Mouse (Mus musculus) left cerebral cortex, postnatal 10 days (tissue): ENCODE results near the gene Nell2. TPM values are rescaled to one million over a fixed set of nuclear protein-coding genes. Genes with fewer than 3 reads are reported as not detected.

Experiments
- DNase-seq, 2 experiments: peaks; one replicate each; pipeline ENCODE4 v3.0.0; 2021 to 2022; ENCODE audit warnings: low spot score in 2 of 2, mixed read lengths in 1 of 2; ENCODE audit errors: extremely low spot score in 1 of 2
- intact Hi-C: fragments of 180-260 bp; cut with DNase I; formaldehyde crosslinking; loops from one replicate; pipeline ENCODE4 v1.15.1; 2025
- total RNA-seq, 2 experiments: library from RNA; stranded (reverse); gene quantifications; 2 replicates each; pipeline ENCODE4 v1.2.3; 2021

Nell2 gene
- total RNA-seq, 2 experiments from 2014 or later = 518 to 542 TPM

DNA sequence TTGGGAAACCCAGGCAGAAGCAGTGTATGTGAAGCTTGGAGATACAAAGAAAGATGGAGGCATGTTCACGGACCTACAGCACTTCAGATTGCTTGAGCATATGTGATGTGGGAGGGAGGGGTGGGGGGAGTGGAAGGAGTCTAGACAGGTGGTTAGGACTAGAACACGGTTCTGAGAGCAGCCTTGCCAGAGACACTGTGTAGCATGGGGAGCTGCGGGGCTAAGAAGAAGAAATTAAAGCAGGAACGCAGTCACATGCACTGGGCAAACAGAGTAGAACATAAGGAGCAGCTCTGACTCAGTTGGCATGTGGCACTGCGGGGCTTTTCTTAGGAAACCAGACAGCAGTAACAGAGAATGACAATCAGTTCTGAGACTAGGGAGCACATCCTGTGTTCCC is 40.4 kb downstream of the Nell2 start:
- intact Hi-C loops = no loop called here
- DNase-seq = peak; percentile 45 to 78

DNA sequence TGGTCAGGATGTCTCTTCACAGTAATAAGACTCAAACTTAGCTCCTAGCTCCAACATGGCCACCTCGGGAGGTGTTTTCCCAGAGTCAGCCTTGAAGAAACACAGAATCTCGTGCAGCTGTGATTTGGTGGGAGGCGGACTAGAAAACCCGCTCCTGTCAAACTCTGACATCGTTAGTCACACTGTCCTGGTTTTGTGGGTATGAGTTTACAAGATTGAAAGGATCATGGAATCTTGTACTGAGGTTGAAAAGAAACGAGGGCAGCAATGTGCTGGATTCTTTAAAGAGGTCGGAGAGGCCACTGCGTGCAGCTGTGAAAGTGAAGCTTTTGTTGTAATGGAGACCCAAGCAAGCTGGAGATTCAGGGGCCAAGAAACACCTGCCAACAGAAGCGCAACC is 46.4 kb downstream of the Nell2 start:
- intact Hi-C loops = no loop called here
- DNase-seq = no peak

DNA sequence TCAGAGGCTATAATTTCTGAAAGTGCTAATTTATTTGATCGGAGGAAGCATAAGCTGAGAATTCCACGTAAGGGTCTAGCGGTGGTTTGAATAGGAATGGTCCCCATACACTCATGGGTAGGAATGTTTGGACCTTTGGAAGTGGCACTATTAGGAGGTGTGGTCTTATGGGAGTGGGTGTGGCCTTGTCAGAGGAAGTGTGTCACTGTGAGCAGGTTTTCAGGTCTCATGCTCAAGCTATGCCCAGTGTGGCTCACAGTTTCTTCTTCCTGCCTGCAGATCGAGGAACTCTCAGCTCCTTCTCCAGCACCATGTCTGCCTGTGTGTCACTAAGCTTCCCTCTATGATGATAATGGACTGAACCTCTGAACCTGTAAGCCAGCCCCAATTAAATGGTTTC is 46.8 kb downstream of the Nell2 start:
- intact Hi-C loops = no loop called here
- DNase-seq = no peak

DNA sequence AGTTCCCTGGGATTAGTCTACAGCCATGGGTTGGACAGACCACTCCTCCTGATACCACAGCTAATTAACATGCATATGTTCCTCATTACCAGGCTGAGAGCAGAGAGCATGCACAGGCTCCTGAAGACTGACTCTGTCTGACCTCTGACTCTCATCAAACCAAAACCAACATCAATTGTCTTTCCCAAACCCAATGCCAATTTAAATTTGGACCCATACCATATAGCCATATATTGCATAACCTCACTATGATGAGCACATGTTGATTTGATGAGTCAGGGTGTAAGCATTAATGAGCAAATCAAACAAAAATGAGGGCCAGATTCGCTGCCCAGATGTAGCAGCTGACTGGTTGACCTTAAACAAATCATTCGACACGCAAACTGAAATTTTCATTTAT is 51.9 kb downstream of the Nell2 start:
- intact Hi-C loops = no loop called here
- no peak for DNase-seq

DNA sequence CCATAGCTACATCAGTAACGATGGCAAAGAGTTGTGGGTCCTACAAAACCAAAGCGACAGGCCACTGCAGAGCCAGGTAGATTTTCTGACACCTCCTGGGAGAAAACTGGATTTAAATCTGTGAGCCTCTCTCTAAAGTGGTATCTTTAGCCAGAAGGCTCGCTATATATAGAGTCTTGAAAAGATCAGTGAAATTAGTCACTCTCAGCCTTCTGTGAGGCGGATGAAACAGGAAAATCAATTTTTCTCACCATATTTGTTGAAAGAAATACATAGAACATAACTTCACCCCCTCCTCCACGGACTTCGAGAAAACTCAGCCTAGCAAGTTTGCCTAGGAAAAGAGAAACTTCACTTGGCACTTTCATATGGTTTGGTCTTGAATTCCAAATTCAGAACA is 54.4 kb downstream of the Nell2 start:
- intact Hi-C loops = no loop called here
- DNase-seq = peak in 1 of 2 experiments; percentile 22

DNA sequence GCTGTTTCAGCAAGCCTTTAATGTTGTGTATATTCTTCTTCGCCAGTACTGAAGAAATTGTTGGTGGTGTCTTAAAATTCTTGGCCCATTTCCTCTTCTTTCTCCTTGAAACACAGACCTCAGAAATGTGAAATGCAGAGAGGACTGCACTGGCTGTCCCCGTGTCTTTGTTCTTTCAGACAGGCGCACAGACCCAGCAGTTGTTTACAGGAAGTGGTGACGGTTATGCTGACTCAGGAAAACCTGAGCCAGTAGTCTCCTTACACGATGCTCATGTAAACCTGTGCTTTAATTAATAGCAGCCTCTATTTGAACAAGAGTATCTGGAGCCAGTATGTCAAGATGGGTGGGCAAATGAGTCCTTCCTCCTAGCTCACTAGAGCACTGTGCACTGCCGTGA is 61.2 kb downstream of the Nell2 start:
- intact Hi-C loops = no loop called here
- DNase-seq = no peak

DNA sequence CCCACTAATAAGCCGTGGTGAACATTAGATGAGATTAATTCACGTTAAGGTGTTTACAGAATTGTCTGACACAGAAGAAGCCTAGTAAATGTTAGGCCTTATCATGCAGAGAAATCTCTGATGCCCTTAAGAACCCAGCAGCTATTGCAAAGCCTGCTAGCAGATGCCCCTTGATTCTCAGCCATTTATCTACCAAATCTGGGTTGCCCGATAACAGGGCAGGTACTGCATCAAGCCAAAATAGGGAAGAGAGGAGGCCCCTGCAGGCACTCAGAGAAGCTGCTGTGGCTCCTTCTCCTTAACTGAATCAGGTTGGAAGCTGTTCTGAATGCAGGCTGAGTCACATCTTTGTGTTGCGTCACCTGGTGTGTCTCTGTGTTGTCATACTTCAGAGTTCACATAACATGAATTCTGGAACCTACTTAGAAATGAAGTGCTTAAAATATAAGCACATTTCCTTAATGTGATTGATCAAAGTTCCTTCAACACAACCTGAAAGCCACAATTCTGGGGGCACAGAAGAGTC is 68.3 kb downstream of the Nell2 start:
- intact Hi-C loops = no loop called here
- DNase-seq = no peak

DNA sequence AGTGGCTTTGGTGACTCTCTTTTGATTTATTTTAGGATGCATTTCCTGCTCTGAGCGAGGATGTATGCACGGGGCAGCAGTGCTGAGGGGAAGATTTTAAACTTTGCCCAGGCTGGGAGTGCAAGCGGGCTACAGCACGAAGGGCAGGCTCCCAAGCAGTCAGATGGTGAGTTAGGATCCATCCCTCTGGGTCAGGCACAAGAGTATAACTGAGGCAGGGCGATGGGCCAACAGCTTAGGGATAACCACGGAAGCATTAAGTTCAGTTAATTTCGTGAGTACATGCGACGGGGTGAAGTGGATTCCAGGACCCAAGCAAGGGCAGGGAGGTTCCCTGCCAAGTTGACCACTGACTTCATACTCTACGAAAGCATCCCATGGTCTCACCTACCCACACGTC is 83.8 kb downstream of the Nell2 start:
- intact Hi-C loops = no loop called here
- no peak for DNase-seq

DNA sequence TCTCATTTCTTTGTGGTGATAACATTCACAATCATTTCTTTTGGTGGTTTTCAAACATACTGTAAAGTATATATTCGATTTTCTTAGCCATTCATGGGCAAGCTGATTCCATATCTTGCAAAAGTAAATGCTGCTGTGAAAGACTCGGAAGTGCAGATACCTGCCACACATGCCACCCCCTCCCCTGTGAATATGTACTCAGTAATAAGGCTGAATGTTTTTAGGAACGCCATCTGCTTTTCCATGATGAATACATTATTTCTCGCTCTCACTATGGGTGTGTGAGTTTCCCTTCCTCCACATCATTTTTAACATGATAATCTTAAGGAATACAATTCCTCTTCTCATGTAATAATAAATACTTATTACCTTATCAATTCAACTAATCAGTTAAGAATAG is 90.6 kb downstream of the Nell2 start:
- DNase-seq = no peak
- intact Hi-C loops = no loop called here

DNA sequence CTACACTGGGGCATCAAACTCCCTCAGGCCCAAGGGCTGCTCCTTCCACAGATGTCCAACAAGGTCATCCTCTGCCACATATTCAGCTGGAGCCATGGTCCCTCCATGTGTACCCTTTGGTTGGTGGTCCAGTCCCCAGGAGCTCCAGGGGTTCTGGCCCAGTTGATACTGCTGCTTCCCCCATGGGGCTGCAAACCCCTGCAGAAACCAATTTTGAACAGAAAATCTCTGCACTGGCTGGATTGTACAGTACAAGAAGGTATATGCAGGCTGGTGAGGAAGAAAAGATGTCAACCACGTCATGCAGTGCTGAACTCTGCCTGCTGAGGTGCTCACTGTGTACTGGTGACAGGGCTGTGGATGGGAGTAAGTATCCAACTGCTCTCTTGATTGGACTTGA is 92.1 kb downstream of the Nell2 start:
- intact Hi-C loops = no loop called here
- DNase-seq = no peak

DNA sequence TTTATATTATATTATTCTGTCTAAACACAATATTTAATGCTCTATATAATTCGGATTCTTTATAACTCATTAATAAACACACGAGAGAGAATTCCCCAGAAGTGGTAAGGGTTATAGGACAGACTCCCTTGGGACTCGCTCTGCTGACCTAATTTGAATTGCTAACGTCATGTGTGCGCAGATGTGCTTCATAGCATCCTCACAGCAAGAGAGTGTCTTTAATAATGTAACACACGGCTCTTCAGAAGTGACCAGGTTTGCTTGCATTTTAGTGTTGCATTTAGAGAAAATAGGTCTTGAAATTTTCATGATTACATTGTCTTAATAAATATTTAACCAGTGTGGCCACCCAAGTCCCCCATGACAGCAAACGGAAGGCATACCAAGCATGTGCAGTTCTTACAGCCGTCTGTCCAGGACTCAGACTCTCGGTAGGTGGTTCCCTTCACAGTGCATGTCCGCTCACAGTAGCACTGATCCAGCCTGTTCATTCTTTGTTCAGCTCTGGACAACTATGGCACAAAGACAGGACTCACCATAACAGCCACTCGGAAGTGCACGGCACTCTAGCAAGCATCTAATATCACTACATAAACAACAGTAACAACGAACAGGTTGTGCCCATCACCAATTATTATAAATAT is 97.1 kb downstream of the Nell2 start:
- intact Hi-C loops = no loop called here
- DNase-seq = no peak

DNA sequence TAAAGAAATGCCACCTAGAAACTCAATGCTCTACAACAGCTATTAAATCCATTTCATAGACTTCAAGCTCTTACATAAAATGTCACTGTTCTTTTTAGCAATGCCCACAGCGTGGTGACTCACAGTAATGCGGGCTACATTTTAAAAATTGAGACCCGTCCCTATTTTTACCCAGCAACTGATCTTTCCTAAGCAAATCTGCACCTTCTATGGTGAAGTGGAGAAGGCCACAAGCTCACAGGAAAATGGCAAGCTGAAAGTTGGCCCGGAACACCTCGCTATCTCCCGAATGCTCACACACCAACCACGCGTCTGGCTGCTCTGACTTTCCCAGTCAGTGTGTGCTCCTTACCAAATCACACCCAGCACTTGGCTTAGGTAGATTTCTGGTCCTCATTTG is 98.4 kb downstream of the Nell2 start:
- intact Hi-C loops = no loop called here
- DNase-seq = no peak

DNA sequence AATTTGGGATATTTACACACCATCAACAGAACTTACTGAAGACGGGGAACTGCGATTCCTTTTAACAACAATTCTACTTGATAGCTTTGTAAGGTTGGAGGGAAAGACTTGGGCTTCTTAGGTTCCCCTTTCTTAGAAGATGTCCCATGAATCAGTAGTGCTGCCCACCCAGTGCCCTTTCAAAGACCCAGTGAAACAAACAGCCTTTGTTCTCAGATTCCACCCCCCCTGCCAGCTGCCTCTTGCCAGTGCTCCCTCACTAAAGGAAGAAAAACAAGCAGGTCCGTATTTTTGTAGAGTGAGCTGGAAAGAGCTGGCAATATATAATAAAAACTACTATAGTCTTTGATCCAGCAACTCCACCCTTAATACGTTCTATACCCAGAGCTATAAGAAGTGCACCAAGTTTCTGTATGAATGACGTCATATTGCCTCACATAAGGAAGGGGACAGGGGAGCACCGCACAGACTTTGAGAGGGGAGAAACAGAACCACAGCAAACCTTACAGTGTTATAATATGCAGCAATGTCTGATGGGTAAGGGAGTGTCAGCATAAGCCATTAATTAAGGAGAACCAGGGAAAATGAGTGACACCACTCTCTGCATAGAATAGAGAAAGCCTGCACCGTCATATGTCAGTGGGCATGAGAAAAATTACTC is 100.2 kb downstream of the Nell2 start:
- no peak for DNase-seq
- intact Hi-C loops = no loop called here

DNA sequence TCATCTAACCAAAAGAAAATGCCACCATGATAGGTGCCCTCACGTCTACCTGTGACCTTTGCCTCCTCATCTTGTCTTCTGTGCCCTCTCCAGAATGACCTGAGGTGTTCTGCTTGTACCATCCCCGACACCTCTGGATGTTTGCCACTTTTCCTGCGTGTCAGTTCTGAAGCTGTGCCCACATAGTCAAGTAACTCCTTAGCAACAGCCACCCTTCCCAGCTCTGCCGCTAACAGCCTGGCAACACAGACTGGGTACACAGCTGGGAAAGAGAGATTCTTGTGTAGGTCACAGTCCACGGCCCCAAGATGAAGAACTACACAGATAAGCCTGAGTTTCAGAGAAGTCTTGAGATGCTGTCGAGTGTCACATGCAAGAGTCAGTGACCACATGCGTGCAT is 103.3 kb downstream of the Nell2 start:
- DNase-seq = no peak
- intact Hi-C loops = no loop called here

DNA sequence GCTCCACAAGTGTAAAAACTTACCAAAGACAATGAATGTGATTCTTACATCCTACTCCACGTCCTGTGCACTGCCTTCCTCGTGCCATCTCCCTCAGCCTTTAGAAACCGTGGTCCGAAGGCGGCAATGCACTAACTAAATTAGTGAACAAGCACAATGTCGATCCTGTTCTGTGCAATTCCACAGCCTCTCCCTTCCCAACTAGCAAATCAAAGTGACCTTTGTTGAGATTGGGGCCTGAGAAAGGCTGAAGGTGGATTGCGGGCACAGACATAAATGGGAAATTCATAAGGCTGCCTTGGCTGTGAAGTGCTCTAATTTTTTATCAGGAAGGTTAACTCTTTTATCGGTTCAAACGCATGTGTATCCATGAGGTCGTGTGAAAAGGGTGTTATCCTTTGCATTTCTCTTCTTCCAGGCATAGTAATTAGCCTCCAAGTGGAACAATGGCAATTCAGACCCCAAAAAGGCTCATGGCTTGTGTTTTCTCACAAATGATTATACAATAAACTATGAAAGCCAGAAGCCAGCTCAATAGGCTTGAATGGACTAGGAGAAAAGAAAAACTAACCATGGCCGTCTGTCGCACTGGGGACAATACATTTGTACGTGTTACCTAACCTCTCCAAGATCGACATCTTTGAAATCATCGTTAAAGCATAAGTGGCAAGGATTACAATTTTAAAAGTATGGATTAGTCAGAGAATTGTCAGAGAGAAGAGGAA is 106.0 kb downstream of the Nell2 start:
- DNase-seq = peak in 1 of 2 experiments; percentile 9
- intact Hi-C loops = no loop called here

DNA sequence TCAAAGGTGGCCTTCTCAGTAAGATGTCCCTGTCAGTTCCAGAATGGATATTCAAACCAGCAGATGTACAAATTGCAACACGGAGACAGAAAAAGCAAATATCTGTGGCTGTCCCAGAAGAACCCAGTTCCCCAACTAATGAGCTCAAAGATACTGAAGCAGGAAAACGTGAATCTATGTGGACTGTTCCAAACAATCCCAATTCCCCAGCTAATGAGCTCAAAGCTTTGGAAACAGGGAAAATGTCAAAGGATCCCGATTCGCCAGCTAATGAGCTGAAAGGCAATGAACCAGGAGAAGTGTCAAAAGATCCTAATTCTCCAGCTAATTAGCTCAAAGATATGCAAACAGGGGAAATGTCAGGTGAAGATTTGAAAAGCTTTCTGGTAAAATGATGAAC is 109.7 kb downstream of the Nell2 start:
- intact Hi-C loops = no loop called here
- DNase-seq = no peak

DNA sequence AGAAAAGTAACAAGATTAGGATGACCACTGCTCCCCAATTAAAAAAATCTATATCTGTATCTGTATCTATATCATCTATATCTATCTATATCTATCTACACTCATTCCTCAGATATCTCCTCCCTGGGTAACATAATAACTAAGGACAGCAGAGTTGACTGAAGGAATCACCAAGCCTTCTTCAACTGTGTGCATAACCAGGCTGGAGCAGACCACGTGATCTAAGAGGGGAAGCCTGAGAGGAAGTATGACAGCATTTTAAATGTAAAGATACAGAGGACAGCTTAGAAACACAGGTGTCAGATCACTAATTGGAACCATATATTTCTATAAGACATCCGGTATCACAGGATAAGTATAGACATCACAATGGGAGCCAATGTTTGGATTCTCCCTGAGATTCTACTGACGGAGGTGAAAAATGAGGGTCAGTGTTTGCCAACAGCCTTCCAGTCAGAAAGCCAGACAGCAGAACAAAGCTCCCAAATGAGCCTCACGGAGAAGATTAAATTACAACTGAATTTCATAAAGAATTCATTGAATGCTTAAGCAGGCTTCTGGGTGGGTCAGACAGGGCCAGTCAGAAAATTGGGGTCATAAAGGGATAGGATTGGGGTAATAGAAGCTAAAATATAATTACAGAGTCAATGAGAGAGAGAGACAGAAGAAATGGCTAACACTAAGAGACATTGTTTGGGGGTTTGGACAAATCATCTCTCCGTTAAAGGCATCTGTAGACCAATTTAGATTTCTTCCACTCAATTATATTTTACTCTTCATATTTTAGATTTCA is 116.2 kb downstream of the Nell2 start:
- no peak for DNase-seq
- intact Hi-C loops = no loop called here

DNA sequence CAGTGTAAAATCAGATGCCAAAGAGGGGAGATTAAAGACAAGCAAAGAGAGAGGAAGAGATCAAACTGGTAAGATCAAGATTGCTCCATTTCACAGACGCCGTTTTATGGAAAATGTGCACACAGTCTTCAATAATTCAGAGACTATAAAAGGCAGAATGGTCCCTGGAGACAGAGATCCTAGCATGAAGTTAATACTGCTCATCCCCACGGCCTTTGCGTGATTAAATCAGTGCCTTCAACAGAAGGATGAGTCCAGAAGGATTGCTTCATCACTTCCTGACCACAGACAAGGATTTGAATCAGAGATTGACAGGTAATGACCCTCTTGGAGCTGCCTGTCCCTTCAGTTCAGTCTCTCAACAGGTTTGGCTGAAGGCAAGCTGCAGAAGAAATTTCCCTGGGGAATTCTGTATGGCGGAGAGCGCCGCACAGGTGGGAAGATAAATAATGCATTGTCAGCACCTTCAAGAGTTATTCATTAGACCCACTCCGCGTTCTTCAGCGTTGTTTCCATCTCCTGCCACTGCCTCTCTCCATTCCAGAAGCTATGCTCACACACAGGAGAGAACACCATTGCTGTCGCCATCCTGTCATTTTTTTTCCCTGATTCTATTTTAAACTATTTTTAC is 118.0 kb downstream of the Nell2 start:
- intact Hi-C loops = no loop called here
- no peak for DNase-seq

DNA sequence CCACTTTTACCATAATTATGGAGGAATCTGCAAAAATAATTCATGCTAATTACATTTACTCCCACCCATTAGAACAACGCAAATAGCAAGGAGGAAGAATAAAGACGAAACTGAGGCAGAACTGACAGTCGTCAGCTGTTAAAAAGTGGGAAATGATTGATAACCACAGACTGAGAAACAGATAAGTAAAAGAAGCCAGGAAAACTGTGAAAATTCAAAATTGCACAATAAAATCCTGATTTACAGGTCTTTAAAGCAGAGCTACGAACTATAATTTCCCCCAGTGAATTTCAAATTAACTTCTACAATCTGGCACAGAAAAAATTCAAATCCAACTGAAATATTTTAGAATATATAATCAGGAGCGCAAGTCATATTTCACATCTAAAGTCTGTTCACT is 138.0 kb downstream of the Nell2 start:
- intact Hi-C loops = no loop called here
- DNase-seq = no peak
